Mouse (Mus musculus): Measurements from ENCODE around the gene Siah3. TPM values are rescaled to one million over a fixed set of nuclear protein-coding genes. Genes with fewer than 3 reads are reported as not detected.

Siah3 gene
- polyA plus RNA-seq, 1 experiment = 0.02 TPM

- 81% methylated on average over 9 of the region's 9 CpGs for WGBS
- DNase-seq (ENCODE audit: low read depth, low spot score) = no peak
Observed at GRCm38 (mm10) chr14:75516917-75517595, 61.3 kb downstream of the Siah3 start.

- WGBS = 81% methylated on average over 15 of the region's 15 CpGs
- DNase-seq (ENCODE audit: low read depth, low spot score) = no peak
Observed at GRCm38 (mm10) chr14:75518196-75518887, 62.6 kb downstream of the Siah3 start.

GRCm38 (mm10) chr14:75518899-75519298, 63.1 kb downstream of the Siah3 start:
- WGBS = 83% methylated on average over 6 of the region's 6 CpGs

GRCm38 (mm10) chr14:75519668-75520067, 63.9 kb downstream of the Siah3 start:
- 83% methylated on average over 8 of the region's 8 CpGs for WGBS

More at GRCm38 (mm10) chr14:75518899-75519298, 63.1 kb downstream of the Siah3 start:
- no peak for DNase-seq (ENCODE audit: low read depth, low spot score)

GRCm38 (mm10) chr14:75524648-75525047, 68.9 kb downstream of the Siah3 start:
- 87% methylated on average over 2 of the region's 2 CpGs for WGBS
- no peak for DNase-seq (ENCODE audit: low read depth, low spot score)

More at GRCm38 (mm10) chr14:75519668-75520067, 63.9 kb downstream of the Siah3 start:
- no peak for DNase-seq (ENCODE audit: low read depth, low spot score)

- 85% methylated on average over 29 of the region's 29 CpGs for WGBS
- no peak for DNase-seq (ENCODE audit: low read depth, low spot score)
Observed at GRCm38 (mm10) chr14:75525376-75526145, 69.8 kb downstream of the Siah3 start.

- no peak for DNase-seq (ENCODE audit: low read depth, low spot score)
- 56% methylated on average over 10 of the region's 10 CpGs for WGBS
Observed at GRCm38 (mm10) chr14:75527464-75528190, 71.8 kb downstream of the Siah3 start.

GRCm38 (mm10) chr14:75530815-75531353, 75.1 kb downstream of the Siah3 start:
- 85% methylated on average over 7 of the region's 7 CpGs for WGBS

GRCm38 (mm10) chr14:75539205-75539604, 83.4 kb downstream of the Siah3 start:
- DNase-seq (ENCODE audit: low read depth, low spot score) = no peak
- 27% methylated on average over 2 of the region's 2 CpGs for WGBS

More at GRCm38 (mm10) chr14:75530815-75531353, 75.1 kb downstream of the Siah3 start:
- no peak for DNase-seq (ENCODE audit: low read depth, low spot score)

- 54% methylated on average over 17 of the region's 17 CpGs for WGBS
- no peak for DNase-seq (ENCODE audit: low read depth, low spot score)
Observed at GRCm38 (mm10) chr14:75540216-75540995, 84.6 kb downstream of the Siah3 start.

- 48% methylated on average over 5 of the region's 5 CpGs for WGBS
- no peak for DNase-seq (ENCODE audit: low read depth, low spot score)
Observed at GRCm38 (mm10) chr14:75540996-75541350, 85.2 kb downstream of the Siah3 start.

- no peak for DNase-seq (ENCODE audit: low read depth, low spot score)
- whole genome bisulfite sequencing = 53% methylated on average over 8 of the region's 8 CpGs
Observed at GRCm38 (mm10) chr14:75541731-75542130, 85.9 kb downstream of the Siah3 start.

GRCm38 (mm10) chr14:75561577-75562331, 106.0 kb downstream of the Siah3 start:
- no peak for DNase-seq (ENCODE audit: low read depth, low spot score)
- WGBS = 49% methylated on average over 9 of the region's 9 CpGs

GRCm38 (mm10) chr14:75565534-75566140, 109.9 kb downstream of the Siah3 start:
- 76% methylated on average over 14 of the region's 14 CpGs for WGBS
- DNase-seq (ENCODE audit: low read depth, low spot score) = no peak

GRCm38 (mm10) chr14:75566303-75566702, 110.5 kb downstream of the Siah3 start:
- 76% methylated on average over 3 of the region's 3 CpGs for WGBS
- DNase-seq (ENCODE audit: low read depth, low spot score) = no peak

GRCm38 (mm10) chr14:75579010-75579409, 123.2 kb downstream of the Siah3 start:
- no peak for DNase-seq (ENCODE audit: low read depth, low spot score)
- 40% methylated on average over 6 of the region's 6 CpGs for WGBS
